Mouse (Mus musculus) lung, postnatal 36 days (tissue): ENCODE data around the gene Tnfsf13.

ENCODE experiments used
- DNase-seq: peaks from one replicate; pipeline ENCODE4 v3.0.0; 2022; ENCODE audit warnings: mixed read lengths

Tnfsf13 gene

GRCm38 (mm10) chr11:69685526-69686148, at the start of gene Tnfsf13:
Gene Tnfsf13 (minus strand): TSS chr11:69685784.
- DNase-seq = peak; percentile 94

GRCm38 (mm10) chr11:69731408-69731807, 45.8 kb upstream of the Tnfsf13 start:
- DNase-seq = peak; percentile 28

DNA sequence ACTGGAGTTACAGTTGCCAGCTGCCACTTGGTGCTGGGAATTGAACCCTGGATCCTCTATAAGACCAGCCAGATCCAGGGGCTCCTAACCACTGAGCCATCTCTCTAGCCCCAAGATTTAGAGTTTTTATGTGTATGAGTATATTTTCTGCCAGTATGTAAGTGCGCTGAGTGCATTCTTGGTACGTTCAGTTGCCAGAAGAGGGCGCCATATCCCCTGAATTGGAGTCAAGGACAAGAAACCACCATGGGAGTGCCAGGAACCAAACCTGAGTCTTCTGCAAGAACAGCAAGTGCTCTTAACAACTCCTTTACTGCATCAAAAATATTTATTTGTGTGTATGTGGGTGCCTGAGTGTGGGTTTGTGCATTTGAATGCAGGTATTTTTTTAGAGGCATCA, 43.5 kb upstream of the Tnfsf13 start:
- peak; percentile 88 for DNase-seq

DNA sequence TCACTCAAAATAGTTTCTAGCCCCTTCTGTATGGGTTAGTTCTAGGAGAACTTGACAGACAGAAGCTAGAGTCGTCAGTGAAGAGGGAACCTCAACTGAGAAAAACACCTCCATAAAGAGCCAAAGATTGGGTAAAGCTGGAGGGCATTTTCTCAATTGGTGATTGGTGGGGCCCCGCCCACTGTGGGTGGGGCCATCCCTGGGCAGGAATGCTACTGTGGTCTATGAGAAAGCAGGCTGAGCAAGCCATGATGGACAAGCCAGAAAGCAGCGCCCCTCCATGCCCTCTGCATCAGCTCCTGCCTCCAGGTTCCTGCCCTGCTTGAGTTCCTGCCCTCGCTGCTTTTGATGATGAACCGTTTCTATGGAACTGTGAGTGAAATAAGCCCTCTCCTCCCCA, 40.4 kb upstream of the Tnfsf13 start:
- no peak for DNase-seq

GRCm38 (mm10) chr11:69723074-69723473, 37.5 kb upstream of the Tnfsf13 start:
- no peak for DNase-seq

DNA sequence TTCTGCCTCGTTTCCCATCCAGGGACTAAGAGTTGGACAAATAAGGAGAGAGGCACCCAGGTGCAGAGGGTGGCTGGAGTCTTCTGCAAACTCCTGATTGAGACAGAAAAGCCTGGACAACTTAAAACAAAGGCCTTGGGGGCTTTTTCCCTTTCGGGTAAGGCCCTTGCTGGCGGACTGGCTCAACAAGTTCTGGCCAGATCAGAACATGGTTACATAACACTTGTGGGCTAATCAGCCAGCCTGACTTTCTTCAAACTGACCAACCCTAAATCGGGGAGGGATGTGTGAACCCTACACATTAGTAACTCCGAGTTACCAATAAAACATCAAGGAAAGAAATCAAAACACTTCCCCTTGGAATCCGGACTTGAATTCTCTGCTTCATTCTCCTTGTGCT, 35.3 kb upstream of the Tnfsf13 start:
- peak; percentile 49 for DNase-seq

DNA sequence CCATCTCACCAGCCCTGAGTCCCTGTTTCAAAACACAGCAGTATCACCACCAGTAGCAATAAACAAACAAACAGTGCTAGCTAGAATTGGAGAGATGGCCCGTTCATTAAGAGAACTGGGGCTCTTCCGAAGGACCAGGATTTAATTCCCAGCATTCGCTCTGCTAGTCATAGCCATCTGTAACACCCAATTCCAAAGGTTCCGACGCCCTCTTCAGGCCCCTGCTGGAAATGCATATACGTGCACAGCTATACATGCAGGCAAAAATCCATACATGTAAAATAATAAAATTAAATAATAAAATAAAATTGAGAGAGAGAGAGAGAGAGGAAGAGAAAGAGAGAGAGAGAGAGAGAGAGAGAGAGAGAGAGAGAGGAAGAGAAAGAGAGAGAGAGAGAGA, 33.8 kb upstream of the Tnfsf13 start:
- no peak for DNase-seq

DNA sequence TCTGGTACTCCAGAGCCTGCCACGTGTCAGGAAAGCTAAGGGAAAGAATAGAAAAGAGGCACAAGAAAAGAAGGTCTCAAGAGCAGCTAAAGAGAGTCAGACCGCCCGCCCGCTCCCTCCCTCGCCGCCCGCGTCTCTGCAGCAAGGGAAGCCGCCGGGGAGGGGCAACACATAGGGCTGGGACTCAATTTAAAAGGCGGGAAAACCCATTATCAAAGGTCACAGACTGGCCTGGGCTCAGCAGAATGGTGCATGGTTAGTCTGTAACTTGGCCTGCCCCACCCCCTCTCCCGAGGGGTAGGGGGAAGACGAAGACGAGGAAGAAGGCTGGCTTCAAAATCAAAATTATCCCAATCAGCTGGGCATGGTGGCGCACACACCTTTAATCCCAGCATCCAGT, 33.1 kb upstream of the Tnfsf13 start:
- DNase-seq = no peak

DNA sequence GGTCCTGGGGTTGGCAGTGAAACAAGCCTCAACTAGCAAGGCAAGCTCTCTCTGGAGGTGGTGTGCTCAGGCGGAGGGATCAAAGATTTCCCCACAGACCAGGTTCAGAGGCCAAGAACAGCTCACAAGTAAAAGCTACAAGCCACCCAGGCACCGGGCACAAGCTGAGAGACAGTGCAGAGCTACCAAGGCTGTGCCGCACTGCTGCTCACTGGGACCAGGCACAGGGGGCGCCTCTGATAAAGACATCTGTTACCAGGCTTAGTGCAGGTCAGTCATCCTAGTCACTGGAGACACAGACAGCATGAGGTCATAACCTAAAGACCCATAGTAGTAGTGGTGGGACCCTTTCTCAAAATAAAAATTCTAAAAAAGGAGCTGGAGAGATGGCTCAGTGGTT, 31.4 kb upstream of the Tnfsf13 start:
- no peak for DNase-seq

GRCm38 (mm10) chr11:69715929-69716328, 30.3 kb upstream of the Tnfsf13 start:
- DNase-seq = peak; percentile 74

- peak; percentile 72 for DNase-seq
These were observed 29.9 kb upstream of the Tnfsf13 start for GRCm38 (mm10) chr11:69715482-69715881.

GRCm38 (mm10) chr11:69714636-69715329, 29.2 kb upstream of the Tnfsf13 start:
- DNase-seq = no peak

GRCm38 (mm10) chr11:69712954-69713672, 27.5 kb upstream of the Tnfsf13 start:
- no peak for DNase-seq

GRCm38 (mm10) chr11:69711082-69711481, 25.5 kb upstream of the Tnfsf13 start:
- DNase-seq = no peak

DNA sequence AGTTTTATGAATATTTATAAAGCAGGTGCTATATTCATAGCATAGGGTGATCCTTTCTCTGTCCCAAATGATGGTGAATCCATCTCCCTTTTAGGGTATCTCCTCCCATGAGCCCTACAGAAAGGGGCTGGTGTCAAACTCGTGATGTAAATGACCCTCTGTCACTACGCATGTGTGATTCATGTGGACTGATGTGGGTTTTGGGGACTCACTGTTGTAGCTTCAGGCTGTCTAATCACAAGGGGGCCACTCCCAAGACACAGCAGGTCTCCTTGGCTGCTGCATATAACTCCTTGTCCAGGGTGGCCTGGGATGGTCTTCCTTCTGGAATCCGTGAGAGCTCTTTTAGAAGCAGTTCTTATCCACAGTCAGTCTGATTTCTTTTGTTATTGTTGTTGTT, 24.9 kb upstream of the Tnfsf13 start:
- no peak for DNase-seq

- no peak for DNase-seq
These were observed 24.2 kb upstream of the Tnfsf13 start for GRCm38 (mm10) chr11:69709554-69710446.

DNA sequence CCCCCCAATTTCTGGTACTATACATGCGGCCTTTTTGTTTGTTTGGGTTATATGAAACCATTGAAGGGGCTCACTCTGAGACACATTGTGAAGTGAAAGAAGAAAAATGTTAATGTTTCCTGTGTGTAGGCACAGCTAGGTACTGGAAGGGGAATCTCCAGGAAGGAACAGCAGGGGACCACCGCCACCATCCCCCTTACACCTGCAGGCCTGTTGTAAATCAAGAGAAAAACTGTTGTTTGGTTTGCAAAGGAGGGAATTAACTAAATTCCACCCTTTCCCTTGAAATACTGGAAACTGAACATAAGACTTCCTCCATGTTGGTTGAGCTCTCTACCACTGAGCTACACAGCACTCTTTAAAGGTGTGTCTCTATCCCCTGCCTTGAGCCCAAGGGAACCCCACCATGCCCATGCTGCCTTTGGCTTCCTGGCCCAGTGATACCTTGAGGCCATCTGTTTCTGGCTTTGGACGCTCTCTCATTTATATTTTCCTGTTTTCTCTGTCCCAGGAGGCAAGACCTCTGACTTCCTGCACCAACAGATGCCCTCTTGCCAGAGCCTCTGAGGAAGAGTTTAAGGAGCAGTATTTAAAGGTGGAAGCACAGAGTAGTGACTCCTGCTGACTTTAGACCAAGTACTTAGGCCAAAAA, 23.2 kb upstream of the Tnfsf13 start:
- DNase-seq = no peak

DNA sequence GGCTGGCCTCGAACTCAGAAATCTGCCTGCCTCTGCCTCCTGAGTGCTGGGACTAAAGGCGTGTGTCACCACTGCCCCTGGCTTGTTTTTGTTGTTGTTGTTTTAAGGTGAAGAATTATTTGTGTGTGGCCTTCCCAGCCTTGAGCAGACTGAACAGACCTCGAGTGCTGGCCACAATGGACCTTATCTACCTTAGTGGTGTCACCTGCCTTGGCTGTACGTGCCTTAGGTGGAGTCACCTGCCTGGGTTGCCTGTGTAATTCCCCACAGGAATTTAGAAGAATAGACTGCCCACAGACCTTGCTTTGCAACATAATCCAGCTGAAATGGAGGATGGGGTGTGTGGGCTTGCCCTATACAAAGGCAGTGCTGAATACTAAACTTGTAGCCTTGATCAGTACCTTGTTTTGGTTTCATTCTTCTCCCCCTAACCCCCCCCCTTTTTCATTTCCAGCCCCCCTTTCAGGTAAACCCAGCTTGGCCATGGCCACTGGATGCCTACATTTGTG, 22.3 kb upstream of the Tnfsf13 start:
- DNase-seq = no peak

DNA sequence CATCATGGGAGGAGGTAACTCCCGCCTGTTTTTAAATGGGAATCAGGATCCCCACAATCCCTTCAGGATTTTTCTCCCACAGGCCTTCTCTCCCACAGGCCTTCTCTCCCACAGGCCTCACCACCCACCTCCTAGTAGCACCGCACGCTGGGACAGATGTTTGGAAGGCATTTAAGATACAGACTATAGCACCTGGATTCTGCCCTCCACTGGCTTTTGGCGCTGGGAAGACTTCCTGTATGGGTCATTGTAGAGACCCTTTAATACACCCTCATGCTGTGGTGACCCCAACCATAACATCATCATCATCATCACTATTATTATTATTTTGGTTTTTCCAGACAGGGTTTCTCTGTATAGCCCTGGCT, 21.9 kb upstream of the Tnfsf13 start:
- DNase-seq = no peak

- peak; percentile 75 for DNase-seq
These were observed 21.3 kb upstream of the Tnfsf13 start for GRCm38 (mm10) chr11:69706775-69707479.

GRCm38 (mm10) chr11:69704613-69705010, 19.0 kb upstream of the Tnfsf13 start:
- no peak for DNase-seq
